Mouse (Mus musculus): Measurements from ENCODE around the gene Rbm4b.
"Not testable (repeated sequence)": the region's sequence is repeated elsewhere in the genome, so short reads cannot be mapped to it uniquely, and the experiment has no call there.

Gene Rbm4b

GRCm38 (mm10) chr19:4810746-4811062, 54.4 kb downstream of the Rbm4b start:
- DNase-seq (ENCODE audit: low read depth) = no peak

GRCm38 (mm10) chr19:4811063-4811908, 55.0 kb downstream of the Rbm4b start, which contains the start of the genes Gm21992 and Rbm14:
TSS of gene Gm21992 (minus strand) at chr19:4811612.
TSS of gene Rbm14 (minus strand) at chr19:4811634.
- DNase-seq (ENCODE audit: low read depth) = peak; percentile 94

- DNase-seq (ENCODE audit: low read depth) = no peak
Observed at GRCm38 (mm10) chr19:4811909-4812242, 55.6 kb downstream of the Rbm4b start.

GRCm38 (mm10) chr19:4812334-4812949, 56.1 kb downstream of the Rbm4b start:
- DNase-seq (ENCODE audit: low read depth) = not testable (repeated sequence)

- no peak for DNase-seq (ENCODE audit: low read depth)
Observed at GRCm38 (mm10) chr19:4813015-4813414, 56.7 kb downstream of the Rbm4b start.

All from fibroblast of lung, adult 2 months (primary cell).